Mouse (Mus musculus) ZHBTc4 (cell line): Measurements from ENCODE around the gene Slit1.

ENCODE experiments used
- DNase-seq: peaks from one replicate; pipeline ENCODE4 v3.0.0-alpha.2; 2011; ENCODE audit warnings: low read depth, low spot score

Slit1 gene

GRCm38 (mm10) chr19:41724831-41725470 is 18.5 kb downstream of the Slit1 start:
- peak; percentile 82 for DNase-seq

DNA sequence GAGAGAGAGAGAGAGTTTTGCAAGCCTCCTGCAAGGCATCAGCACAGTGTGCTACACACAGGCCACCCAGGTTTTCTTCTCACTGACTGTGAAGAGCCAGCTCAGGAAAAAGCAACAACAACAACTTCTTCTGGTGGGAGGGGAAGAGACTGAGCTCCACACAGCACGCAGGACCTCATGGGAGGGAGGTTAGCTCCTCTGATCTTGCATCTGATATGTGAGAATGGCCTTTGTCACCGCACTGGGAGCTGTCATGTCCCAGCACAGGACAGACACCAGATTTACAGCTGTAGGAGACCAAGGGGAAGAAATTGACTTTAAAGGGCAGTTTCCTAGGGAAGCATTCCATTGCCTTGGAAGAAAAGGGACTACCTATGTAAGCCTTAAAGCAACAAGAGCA is 20.1 kb downstream of the Slit1 start:
- no peak for DNase-seq

DNA sequence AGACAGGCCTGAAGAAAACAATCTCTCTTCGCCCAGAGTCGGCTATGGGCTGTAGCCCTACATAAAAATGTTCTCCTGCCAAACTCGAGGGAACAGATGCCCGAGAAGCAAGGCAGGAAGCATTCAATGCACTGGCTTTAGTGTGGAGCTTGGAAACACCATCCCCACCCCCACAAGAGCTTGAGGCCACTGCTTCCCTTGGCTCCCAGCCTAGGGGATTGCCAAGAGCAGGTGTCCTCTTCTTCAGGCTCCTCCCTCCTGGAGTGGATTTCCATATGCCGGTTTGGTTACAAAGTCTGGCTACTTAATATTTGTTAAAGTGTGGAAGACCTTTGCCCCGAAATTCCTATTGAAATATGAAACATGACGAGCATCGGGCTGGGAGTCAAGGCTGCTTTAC is 24.0 kb downstream of the Slit1 start:
- no peak for DNase-seq

DNA sequence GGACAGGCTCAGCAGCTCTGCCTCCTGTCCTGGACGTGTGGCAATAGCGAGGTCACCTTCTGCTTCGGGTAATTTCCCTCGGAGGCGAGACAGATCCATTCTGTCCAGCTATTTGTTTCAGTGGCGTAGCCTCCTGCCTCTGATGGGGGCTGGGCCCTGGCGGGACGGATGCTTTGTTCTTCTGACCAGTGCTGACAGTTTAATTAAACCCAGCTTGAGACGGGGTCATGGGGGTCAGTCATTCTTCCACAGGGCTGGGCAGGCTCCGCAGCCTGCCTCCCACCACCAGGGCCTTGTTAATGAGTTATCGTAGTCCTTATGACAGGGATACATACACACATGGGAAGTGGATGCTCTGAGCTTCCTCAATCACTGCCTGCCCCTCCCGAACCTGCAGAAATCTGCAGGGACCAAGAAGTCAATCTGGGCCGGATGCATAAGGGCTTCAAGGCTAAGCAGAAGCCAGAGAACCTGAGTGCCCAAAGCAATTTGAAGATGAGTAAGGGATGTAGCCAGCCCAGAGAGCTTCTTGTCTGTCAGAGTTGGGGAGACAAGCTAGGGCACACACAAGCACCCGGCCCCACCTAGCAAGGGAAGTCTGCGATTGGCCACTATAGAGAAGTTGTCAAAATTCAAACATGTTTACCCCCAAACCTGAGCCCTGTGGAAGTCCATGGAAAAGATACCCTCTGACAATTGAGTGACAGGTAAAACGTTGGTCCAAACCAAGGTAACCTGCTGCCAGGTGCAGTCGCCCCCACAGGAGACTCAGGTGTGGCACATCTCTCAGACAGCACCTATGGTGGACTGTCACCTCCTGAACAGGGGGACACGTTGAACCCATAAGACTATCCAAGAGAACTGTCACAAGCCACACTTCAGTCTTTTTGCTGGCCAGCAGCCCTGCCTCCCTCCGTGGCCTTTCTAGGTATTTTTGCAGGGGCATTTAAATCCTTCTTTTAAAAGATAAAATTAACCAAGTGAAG is 26.9 kb downstream of the Slit1 start:
- peak; percentile 25 for DNase-seq

DNA sequence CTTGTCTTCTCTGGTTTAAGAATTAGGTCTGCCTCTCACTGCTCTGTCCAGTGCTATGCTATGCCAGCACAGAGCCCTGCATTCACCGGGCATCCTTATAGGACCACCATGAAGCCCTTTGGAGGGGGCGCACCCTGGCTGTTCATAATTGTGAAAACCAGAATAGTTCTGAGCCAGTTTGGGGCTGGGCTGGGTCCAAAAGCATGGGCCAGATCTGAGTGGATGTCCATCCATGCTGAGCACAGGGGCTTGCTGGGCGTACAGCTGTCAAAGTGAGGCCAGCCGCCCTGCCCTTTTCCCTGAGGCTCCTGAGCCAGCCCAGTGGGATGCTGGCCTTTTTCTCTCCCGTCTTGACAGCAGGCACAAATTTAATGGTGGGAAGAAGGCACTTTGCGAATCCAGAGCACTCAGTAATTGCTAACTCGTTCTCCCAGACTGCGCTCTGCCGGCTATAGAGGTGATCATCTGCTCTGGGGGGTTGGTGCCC is 29.0 kb downstream of the Slit1 start:
- DNase-seq: no peak

GRCm38 (mm10) chr19:41712829-41713228 is 30.6 kb downstream of the Slit1 start:
- no peak for DNase-seq

- no peak for DNase-seq
These were observed 31.8 kb downstream of the Slit1 start for GRCm38 (mm10) chr19:41711665-41712064.

DNA sequence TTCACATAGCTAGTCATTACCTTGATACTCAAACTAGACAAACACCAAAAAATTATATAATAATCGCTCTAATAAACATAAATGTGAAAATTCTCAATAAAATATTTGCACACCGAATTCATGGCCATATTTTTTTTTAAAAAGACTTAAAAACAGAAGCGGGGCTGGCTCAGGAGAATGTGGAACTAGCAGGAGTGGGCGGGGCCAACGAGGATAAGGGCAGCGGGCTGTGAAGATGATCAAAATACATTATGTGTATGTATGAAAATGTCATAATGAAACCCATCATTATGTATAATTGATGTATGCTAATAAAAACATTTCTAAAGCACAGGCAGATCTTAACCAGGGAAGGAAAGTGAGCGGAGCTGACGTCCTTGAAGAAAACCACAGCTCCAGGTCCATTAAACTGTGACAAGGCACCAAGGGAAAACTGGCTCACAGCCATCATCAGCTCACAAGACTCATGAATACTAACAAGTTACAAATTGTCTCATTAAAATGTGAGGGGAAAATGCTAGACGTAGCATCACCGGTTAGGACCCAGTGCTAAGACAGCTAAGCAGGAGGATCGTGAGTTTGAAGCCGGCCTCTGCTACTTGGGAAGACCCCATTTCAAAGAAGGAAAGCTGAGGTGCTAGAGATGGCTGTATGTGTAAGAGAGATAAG is 33.8 kb downstream of the Slit1 start:
- DNase-seq: no peak

- DNase-seq: no peak
These were observed 35.6 kb downstream of the Slit1 start for GRCm38 (mm10) chr19:41707850-41708249.

DNA sequence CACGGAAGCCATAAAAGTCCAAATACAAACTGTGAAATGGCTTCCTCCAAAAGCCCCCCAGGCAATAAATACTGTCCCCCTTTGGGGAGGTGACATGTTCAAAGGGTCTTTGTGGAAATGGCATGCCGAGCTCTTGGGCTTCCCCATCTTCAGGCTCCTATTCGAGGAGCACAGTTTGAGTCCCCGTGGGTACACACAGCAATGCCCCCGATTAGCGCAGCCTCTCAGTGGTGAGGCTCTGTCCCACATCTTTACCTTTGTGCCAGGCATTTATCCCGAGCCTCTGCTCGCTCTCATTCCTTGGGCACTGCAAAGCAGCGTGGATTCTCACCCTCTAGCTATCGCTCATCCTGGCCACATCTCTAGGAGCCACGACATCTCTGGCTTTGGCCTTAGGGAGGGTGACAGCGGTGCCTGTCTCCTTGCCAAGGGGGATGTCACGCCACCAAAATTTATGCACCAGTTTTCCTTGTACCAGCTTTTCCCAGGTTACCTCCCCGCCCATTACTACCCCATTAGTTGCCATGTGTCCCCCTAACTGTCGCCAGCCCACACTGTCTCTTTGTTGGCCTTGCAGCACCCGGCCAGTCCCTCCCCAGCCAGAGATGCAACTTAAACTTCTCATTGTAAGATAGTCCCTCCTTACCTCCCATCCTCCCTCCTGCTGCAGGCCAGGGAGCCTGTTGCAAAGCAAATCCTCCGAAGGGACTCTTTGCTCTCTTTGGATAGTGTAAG is 37.2 kb downstream of the Slit1 start:
- DNase-seq: no peak

DNA sequence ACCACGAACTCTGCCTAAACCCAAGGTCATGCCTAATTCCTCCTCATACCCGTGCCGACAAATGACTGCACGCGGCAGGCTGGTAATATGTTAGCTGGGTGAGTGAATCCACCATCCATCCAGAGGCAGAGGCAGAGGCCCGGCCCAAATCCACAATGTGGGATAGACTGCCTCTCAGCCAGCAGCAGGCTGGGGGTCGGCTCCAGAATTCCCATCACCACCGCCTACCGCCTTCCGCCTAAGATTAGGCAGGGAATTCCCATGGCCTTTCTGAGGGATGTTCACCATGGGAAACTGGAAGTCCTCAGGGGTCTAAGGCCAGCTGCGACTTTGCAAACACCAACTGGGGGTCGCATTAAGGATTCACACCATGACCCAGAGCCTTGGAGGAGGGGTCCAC is 38.0 kb downstream of the Slit1 start:
- no peak for DNase-seq

DNA sequence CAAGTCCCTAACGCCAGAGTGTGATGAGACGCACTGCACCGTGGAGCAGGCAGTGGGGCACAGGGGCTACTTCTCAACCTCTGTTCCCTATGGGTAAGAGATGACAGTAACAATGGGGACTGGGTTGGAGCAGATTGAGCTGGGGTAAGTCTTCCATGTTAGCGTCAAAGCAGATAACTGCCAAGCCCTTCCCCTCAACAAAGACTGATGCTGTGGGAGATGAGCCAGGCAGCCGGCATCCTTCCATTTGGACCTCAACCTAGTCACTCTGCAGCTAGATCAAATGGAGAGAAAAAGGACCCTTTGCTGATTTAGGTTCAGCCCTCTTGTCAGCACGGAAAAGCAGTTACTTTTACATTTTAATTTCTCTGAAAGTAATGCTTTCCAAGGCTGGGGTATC is 40.8 kb downstream of the Slit1 start:
- no peak for DNase-seq

DNA sequence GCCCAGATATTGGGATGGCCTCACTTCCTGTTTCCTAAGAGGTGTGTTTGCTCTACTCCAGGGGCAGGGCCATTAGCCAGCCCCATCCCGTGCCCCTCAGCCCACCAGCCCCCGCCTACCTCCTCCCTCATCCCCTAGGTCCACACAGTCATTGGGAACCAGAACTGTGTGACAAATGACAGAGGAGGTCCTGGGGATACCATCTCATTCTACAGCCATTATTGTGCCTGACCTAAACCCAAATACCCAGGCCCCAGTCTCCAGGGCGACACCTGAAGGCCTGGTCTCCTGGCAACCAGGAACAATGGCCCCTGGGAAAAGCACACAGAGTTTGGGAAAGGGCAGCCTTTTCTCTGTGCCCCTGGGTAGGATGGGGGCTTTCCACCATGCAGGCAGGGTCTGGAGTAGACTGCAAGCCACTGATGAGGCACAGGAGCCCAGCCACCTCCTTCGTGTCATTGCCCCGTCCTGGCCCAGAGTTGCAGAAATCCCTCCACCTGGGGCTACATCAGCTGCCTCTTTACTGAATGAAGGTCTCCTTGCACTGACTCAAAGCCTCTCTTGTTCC is 44.5 kb downstream of the Slit1 start:
- no peak for DNase-seq

GRCm38 (mm10) chr19:41697807-41698515 is 45.5 kb downstream of the Slit1 start:
- no peak for DNase-seq

DNA sequence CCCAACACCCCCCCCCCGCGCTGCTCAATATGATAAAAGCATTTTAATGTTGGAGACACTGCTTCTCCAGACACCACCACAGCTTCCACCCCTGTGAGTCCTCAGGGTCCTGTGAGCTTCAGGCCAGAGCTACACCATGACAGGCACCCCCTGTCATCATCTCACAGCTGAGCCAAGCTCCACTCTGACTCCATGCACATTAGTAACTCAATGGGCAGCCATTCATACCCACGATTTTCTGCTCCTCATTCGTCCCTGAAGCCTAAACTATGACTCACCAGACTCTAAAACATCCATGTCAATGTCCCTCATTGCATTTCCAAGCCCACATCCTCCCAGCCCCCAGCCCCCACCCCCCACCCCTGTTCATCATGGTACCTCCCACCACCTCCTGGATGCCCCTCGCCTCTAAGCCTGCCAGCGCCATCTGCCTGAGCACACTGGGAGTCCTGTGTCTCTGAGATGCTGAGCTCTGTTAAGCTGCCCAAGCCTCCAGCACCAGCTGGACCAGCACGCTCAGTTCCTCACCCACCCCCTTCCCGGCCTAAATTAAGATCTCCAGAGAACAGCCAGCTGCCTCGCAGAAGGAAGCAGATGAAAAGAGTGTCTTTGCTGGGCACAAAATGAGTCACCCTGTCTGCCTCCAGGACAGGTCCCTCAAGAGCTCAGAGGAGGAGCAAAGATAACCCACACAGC is 46.2 kb downstream of the Slit1 start:
- DNase-seq: no peak

- no peak for DNase-seq
These were observed 47.0 kb downstream of the Slit1 start for GRCm38 (mm10) chr19:41696443-41696842.

DNA sequence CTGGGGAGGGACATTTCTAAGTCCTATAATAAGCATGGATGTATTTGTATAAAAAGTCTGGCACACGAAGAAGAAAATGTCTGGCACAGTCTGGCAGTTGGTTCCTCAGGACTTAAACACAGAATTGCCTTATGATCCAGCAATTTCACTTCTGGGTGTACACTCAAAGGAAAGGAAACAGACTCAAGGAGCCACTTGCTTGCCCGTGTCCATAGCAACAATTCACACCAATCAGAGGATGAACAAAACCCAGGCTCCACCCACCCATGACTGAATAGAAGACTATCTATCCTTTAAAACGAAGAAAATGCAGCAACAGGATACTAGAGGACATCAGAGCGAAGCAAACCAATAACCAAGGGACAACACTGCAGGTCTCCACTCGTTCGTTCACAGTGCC is 48.4 kb downstream of the Slit1 start:
- no peak for DNase-seq

GRCm38 (mm10) chr19:41694610-41695009 is 48.9 kb downstream of the Slit1 start:
- no peak for DNase-seq

- no peak for DNase-seq
These were observed 49.7 kb downstream of the Slit1 start for GRCm38 (mm10) chr19:41693727-41694126.

DNA sequence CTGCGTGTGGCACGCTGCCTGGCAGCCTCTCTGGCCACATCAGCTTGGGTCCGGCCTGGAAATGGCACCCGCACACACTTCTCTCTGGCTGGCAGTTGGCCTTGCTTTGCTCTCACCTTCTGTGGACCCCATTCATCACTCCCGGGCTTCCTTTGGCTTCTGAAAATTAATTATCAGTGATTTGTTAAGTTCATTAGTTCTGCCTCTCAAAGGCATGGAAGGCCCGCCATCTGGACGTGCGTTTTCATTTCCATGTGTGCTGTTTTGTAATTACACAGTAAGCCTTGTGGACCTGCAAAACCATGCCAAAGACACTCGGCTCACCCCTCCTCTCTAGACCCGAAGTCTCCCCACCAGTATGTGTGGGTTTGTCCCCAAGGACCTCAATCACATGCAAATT is 53.4 kb downstream of the Slit1 start:
- no peak for DNase-seq
